Mouse (Mus musculus): Measurements from ENCODE around the gene Cenpu. TPM values are rescaled to one million over a fixed set of nuclear protein-coding genes. Genes with fewer than 3 reads are reported as not detected.
"Not testable (repeated sequence)": the region's sequence is repeated elsewhere in the genome, so short reads cannot be mapped to it uniquely, and the experiment has no call there.

Gene Cenpu
- total RNA-seq, 2 experiments from 2014 or later, result 1.1 to 1.8 TPM

DNA sequence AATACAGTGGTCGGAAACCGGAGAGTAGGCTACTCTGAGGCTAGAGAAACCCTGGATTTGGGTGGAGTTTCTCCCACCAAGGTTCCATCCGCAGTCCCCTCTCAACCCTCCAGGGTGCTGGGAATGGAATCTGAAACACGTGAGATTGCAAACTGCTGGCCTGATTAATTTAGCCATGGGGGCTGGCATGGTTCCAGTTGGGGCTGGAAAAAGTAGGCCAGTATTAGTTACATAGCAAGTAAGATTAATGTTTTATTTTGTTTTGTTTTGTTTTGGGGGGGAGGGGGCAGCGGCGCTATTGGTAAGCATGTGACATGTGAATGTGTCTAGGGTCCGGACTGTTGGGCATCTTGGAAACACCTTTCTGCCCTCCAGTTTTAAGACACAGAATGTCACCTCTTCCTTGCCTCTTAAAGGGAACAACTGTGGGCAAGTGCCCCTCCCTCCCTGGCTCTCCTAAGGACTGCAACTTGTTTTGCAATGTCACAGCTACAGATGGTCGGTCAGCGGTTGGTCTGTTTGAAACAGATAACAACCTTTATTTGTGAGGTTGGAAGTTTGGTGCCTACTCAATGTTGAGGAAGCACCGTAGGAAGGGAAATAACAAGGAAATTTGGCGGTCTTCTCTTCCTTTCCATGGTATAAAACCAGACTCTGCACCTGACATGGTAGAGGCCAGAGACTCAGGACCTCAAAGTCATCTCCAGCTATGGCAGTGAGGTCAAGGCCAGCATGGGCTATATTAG is 5.2 kb upstream of the Cenpu start:
- DNase-seq, result no peak
- intact Hi-C loops (cut with DNase I), result loop anchor here (1.0 to 10.0 kb wide), 4 partner anchors 74 to 362 kb away; partner anchors contain the start of gene Acsl1

GRCm38 (mm10) chr8:46547245-46547644 is 4.6 kb upstream of the Cenpu start:
- intact Hi-C loops (cut with DNase I), result loop anchor here (1.0 to 10.0 kb wide), 4 partner anchors 75 to 362 kb away; partner anchors contain the start of gene Acsl1
- no peak for DNase-seq

GRCm38 (mm10) chr8:46550058-46550457 is 1.8 kb upstream of the Cenpu start:
- DNase-seq, result no peak
- intact Hi-C loops (cut with DNase I), result loop anchor here (10.0 kb wide), 1 partner anchor 395 kb away; no protein-coding TSS in a partner anchor

- no peak for DNase-seq
- intact Hi-C loops (cut with DNase I), result loop anchor here (10.0 kb wide), 1 partner anchor 394 kb away; no protein-coding TSS in a partner anchor
These were observed 799 bp upstream of the Cenpu start for GRCm38 (mm10) chr8:46551029-46551428.

GRCm38 (mm10) chr8:46552441-46552765 is 575 bp downstream of the Cenpu start:
- intact Hi-C loops (cut with DNase I), result loop anchor here (10.0 kb wide), 1 partner anchor 392 kb away; no protein-coding TSS in a partner anchor
- DNase-seq, result no peak

- intact Hi-C loops (cut with DNase I), result loop anchor here (10.0 kb wide), 1 partner anchor 385 kb away; no protein-coding TSS in a partner anchor
- DNase-seq, result peak in 1 of 2 experiments; percentile 22
These were observed 7.6 kb downstream of the Cenpu start for GRCm38 (mm10) chr8:46559428-46559827.

DNA sequence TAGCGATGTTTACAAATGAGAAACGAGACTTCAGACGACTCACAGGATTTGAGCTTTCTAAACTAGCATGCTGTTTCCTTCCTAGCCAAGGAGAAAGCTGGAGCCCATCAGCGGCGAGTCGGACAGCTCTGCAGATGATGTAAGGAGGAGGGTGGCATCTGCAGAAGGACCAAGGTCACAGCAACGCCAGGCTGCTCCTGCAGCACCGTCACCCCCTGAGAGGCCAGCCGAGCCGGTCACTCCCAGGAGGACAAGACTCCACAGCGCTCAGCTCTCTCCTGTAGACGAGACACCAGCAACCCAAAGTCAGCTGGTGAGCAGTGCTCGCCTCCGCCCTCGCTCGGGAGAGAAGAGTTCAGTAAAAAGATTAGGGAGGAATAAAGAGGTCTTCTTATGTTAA is 10.5 kb downstream of the Cenpu start:
- intact Hi-C loops (cut with DNase I), result no loop called here
- no peak for DNase-seq

- DNase-seq, result no peak
- intact Hi-C loops (cut with DNase I), result no loop called here
These were observed 15.2 kb downstream of the Cenpu start for GRCm38 (mm10) chr8:46566914-46567529.

- no peak for DNase-seq
- intact Hi-C loops (cut with DNase I), result no loop called here
These were observed 16.1 kb downstream of the Cenpu start for GRCm38 (mm10) chr8:46567946-46568345.

DNA sequence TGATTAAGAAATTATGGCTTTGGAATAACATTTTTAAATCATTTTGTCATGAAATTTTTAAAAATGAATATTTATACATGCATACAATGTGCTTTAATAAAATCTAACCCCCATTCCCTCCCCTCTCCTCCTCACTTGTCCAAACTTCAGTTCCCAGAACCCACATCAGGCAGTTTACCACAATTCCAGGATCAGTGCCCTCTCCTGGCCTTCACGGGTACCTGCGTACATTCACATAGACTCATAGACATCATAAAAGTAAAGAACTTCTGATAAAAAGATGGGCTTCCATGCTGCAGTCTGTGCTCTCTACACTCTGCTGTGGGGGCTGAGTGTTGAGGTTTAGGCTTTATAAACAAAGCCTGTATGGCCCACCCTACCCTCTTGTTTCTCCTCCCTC is 17.1 kb downstream of the Cenpu start:
- intact Hi-C loops (cut with DNase I), result no loop called here
- DNase-seq, result no peak

DNA sequence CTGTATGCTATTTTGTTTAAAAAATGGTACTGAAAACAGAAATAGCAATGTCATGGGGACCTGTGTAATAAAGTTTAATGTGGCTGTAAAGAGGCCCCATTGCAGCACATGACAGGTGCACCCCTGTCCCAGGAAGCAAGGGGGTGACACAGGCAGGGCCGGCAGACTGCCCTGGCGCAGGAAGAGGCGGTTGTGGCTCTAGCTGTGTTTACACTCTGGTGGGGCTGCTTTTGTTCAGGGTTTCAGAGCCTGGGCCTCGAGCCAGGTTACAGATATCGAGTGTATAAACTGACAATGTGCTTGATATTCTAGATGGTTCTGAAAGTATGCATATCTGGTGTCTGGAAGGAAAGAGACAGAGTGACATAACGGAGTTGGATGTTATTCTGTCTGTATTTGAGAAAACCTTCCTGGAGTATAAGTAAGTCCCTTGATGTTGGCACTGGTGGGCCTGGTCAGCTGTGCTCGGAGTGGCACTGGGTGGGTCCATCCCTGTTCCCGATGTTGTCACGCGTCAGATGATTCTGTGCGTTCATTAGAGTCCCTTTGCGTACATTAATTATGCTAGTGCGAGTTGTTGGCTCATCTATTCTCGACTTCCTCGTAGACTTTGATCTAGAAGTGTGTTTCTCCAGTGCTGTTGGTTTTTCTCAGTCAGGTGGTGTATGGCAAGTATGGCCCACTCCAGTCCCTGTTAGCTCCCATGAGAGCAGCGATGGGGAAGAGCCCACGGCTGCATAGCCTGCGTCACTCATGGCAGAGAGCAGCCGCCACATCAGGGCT is 18.0 kb downstream of the Cenpu start:
- intact Hi-C loops (cut with DNase I), result no loop called here
- DNase-seq, result no peak

GRCm38 (mm10) chr8:46570673-46571072 is 18.8 kb downstream of the Cenpu start:
- intact Hi-C loops (cut with DNase I), result no loop called here
- no peak for DNase-seq

DNA sequence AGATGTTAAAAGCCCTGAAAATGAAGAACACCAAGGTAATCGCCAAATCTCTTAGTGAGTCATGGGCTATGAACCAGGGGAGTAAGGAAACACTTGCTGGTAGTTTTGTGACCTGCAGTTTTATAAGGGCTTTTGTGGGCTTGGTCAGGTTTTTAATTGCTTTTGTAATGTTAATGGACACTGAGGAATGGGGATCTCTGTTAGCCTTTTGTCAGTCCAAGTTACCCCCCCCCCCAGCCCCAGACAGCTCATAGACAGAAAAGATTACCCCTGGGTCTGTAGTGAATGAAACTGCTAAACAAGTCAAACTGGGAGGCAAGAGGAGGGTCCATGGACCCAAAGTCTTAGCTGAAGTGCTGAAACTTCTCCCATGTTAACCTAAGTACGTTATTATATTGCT is 21.6 kb downstream of the Cenpu start:
- DNase-seq, result no peak
- intact Hi-C loops (cut with DNase I), result no loop called here

GRCm38 (mm10) chr8:46573964-46574363 is 22.1 kb downstream of the Cenpu start:
- intact Hi-C loops (cut with DNase I), result no loop called here
- no peak for DNase-seq

GRCm38 (mm10) chr8:46578794-46579193 is 27.0 kb downstream of the Cenpu start:
- intact Hi-C loops (cut with DNase I), result no loop called here

GRCm38 (mm10) chr8:46584328-46584727 is 32.5 kb downstream of the Cenpu start:
- intact Hi-C loops (cut with DNase I); DNase-seq: not testable (repeated sequence)

More at GRCm38 (mm10) chr8:46578794-46579193, 27.0 kb downstream of the Cenpu start:
- DNase-seq, result no peak

DNA sequence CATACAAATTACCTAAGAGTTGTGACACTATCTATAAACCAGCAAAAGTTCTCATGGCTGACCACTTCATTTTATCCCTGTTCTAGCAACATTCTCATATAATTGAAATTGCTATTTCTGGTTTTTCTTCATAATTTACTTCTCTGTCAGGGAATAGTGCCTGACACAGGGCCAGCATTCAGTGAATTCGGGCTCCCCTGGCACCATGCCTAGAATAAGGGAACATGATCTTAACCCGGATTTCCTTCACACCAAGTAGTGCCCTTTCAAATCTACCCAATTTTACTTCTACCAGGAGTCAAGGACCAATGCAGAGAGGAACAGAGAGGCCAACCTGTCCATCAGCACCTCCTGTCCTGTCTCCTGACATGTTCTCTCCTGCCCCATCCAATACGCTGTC is 33.7 kb downstream of the Cenpu start:
- intact Hi-C loops (cut with DNase I), result no loop called here
- no peak for DNase-seq

- DNase-seq, result no peak
- intact Hi-C loops (cut with DNase I), result no loop called here
These were observed 36.1 kb downstream of the Cenpu start for GRCm38 (mm10) chr8:46587911-46588310.

GRCm38 (mm10) chr8:46588663-46589062 is 36.8 kb downstream of the Cenpu start:
- intact Hi-C loops (cut with DNase I), result no loop called here
- no peak for DNase-seq

GRCm38 (mm10) chr8:46593067-46593466 is 41.2 kb downstream of the Cenpu start:
- DNase-seq, result no peak
- intact Hi-C loops (cut with DNase I), result no loop called here

DNA sequence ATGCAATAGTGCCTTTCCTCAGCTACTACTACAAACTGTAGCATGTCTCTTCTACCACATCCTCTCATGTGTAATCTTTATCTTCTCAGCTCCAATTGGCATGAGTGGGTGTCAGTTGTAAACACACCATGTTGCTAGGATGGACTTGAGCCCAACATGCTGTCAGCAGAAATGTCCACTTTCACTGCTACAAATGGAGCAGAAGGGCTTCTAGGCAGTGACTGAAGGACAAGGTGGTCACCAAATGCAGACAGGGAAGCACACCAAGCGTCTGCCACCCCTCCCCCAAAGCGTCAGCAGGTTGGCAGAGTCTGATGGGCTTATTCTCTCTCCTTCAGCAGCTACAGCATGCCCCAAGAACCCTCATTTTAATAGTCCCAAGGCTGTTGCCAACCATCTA is 41.9 kb downstream of the Cenpu start:
- DNase-seq, result no peak
- intact Hi-C loops (cut with DNase I), result no loop called here

All from heart, postnatal 36 days (tissue).